Mouse (Mus musculus): ENCODE measurements at regions not wholly inside any gene's neighbourhood (a gene's known extent, or its start where the extent isn't known, plus 50 kb on each side); places are given as distances from the start of the nearest gene placed in this dataset.

DNA sequence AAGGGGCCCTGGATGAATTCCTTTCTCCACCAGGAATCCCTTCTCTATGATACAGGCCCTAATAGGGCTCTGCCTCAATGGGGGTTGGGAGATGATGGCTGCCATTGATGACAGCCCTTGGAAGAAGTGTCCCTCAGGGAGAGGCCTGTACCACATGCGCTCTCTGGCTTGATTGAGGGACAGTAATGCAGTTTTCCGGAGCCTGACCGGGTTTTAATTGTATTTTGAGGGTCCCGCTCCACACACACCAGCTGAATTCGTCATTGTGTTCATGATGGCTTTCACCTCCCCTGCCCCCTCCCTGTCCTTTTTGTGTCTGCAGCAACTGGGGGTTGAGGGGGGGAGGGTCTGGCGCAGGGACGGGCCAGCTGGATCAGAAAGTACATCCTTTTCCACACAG is 65.0 kb upstream of the Tbx3 start:
- peak overlapping the region; percentile 40 for H3K27ac ChIP-seq
- no peak overlapping the region for H3K4me3 ChIP-seq
- 70% methylated on average over 7 of the region's 7 CpGs for WGBS

GRCm38 (mm10) chr5:119613413-119613812 is 57.1 kb upstream of the Tbx3 start:
- H3K4me3 ChIP-seq: no peak overlapping the region
- DNase-seq (ENCODE audit: low spot score): peak; percentile 25
- peaks cover 70% of the 10 kb centered on the region for H3K27me3 ChIP-seq (ENCODE audit: insufficient read depth, poor library complexity, severe bottlenecking)
- H3K4me1 ChIP-seq (replicated peaks): peaks cover 39% of the 10 kb centered on the region
- no peaks in the 10 kb centered on the region for H3K9me3 ChIP-seq
- H3K36me3 ChIP-seq: no peaks in the 10 kb centered on the region
- no peak overlapping the region for H3K27ac ChIP-seq
- 13% methylated on average over 6 of the region's 6 CpGs for WGBS

More for the DNA sequence above, 65.0 kb upstream of the Tbx3 start:
- peaks cover 4% of the 10 kb centered on the region; the same call in 1 of the 2 replicates for H3K27me3 ChIP-seq (ENCODE audit: insufficient read depth, poor library complexity, severe bottlenecking)
- DNase-seq (ENCODE audit: low spot score): peak; percentile 34
- H3K36me3 ChIP-seq: no peaks in the 10 kb centered on the region
- peaks cover 4% of the 10 kb centered on the region; the same call in 1 of the 2 replicates for H3K9me3 ChIP-seq
- peaks cover 31% of the 10 kb centered on the region for H3K4me1 ChIP-seq (replicated peaks)

DNA sequence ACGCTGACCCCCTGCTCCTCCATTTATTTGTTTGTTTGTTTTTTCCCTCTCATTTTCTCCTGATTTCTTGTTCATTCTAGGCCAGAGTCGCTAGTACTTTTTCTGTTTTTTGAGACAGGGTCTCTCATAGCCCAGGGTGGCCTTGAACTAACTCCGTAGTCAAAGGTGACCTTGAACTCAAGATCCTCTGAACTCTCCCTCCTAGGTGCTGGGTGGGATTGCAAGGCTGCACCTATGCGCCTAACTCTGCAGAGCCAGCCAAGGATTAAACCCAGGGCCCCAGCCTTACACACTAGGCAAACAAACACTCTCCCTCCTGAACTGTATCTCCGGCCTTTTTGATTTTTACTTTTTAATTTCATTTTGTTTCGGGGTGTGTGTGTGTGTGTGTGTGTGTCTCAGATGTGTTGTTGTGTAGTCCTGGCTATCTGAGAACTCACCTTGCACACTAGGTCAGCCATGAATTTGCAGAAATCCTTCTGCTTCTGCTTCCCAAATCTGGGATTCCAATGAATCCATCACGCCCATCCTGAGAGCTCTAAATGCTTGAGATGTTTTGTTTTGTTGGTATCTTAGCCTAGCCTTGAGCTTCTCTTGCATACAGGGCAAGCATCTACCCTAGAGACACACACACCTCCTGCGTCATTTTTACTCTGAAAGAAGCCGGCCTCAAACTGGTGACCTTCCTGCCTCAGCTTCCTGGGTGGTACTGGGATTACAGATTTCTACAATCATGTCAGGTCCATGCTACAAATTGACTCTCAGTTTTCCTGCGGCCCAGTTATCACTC is 56.3 kb upstream of the Tbx3 start:
- H3K27ac ChIP-seq: no peak overlapping the region

GRCm38 (mm10) chr5:119615681-119616080 is 54.8 kb upstream of the Tbx3 start:
- Histone ChIP-seq H3K27ac (no peak overlapping the region), H3K36me3 (no peaks in the 10 kb centered on the region), H3K4me3 (no peak overlapping the region), H3K9me3 (no peaks in the 10 kb centered on the region), H3K4me1 (replicated peaks) (peaks cover 28% of the 10 kb centered on the region), H3K27me3 (ENCODE audit: insufficient read depth, poor library complexity, severe bottlenecking) (peaks cover 82% of the 10 kb centered on the region)
- 54% methylated on average over 5 of the region's 5 CpGs for WGBS
- DNase-seq (ENCODE audit: low spot score): no peak

More for the DNA sequence above, 56.3 kb upstream of the Tbx3 start:
- no peaks in the 10 kb centered on the region for H3K9me3 ChIP-seq
- H3K36me3 ChIP-seq: no peaks in the 10 kb centered on the region
- H3K4me3 ChIP-seq: no peak overlapping the region
- DNase-seq (ENCODE audit: low spot score): no peak
- 83% methylated on average over 10 of the region's 10 CpGs for WGBS
- peaks cover 74% of the 10 kb centered on the region for H3K27me3 ChIP-seq (ENCODE audit: insufficient read depth, poor library complexity, severe bottlenecking)
- peaks cover 31% of the 10 kb centered on the region for H3K4me1 ChIP-seq (replicated peaks)

DNA sequence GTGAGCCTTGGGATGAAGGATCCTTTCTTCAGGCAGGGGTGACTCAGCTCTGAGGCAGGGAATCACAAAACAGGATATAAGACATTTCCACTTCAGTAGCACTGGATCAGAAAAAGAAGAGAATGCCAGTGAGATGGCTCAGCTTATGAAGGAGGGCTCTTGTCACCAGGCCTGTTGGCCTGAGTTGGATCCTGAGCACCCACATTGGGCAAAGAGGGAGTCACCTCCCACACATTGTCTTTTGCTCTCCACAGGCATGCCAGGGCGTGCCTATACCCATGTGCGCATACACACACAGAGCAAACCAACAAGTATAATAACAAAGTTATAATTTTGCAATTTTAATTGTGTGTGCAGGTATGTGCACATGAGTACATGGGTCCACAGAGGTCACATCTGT is 52.6 kb upstream of the Tbx3 start:
- H3K27me3 ChIP-seq (ENCODE audit: insufficient read depth, poor library complexity, severe bottlenecking): peaks cover 82% of the 10 kb centered on the region
- peaks cover 25% of the 10 kb centered on the region for H3K4me1 ChIP-seq (replicated peaks)
- DNase-seq (ENCODE audit: low spot score): no peak
- 86% methylated on average over 2 of the region's 2 CpGs for WGBS
- H3K36me3 ChIP-seq: no peaks in the 10 kb centered on the region
- no peaks in the 10 kb centered on the region for H3K9me3 ChIP-seq
- no peak overlapping the region for H3K4me3 ChIP-seq
- H3K27ac ChIP-seq: no peak overlapping the region

- H3K4me3 ChIP-seq: no peak overlapping the region
- peaks cover 83% of the 10 kb centered on the region for H3K27me3 ChIP-seq (ENCODE audit: insufficient read depth, poor library complexity, severe bottlenecking)
- 43% methylated on average over 8 of the region's 8 CpGs for WGBS
- H3K36me3 ChIP-seq: no peaks in the 10 kb centered on the region
- peaks cover 19% of the 10 kb centered on the region for H3K4me1 ChIP-seq (replicated peaks)
- H3K27ac ChIP-seq: no peak overlapping the region
- H3K9me3 ChIP-seq: no peaks in the 10 kb centered on the region
- DNase-seq (ENCODE audit: low spot score): no peak
These were observed 50.6 kb upstream of the Tbx3 start for GRCm38 (mm10) chr5:119619906-119620305.

Measured in hindbrain, embryonic 10.5 days (tissue).